Mouse (Mus musculus) A20 (cell line): ENCODE results near the gene Usp47.

Experiments used
- DNase-seq: peaks from one replicate; pipeline ENCODE4 v3.0.0-alpha.2; 2011; ENCODE audit warnings: low read depth, low spot score

Gene Usp47

DNA sequence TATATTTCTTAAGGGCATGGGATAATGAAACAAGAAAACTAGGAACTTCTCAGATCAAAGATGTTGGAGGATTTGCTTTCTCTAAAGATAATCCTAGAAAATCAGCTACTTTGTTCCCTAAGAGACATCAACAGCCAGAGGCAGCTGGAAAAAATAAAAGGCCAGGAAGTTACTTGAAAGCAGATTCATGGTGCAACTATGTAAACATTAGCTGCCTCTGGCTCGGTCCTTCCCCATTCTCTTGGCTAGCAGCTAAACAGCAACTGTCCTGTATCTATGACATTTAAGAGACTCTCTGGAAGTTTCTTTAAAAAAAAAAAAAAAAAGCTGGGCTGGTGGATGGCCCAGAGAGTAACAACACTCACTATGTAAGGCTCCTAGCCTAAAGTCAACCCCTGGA lies 131.9 kb downstream of the Usp47 start:
- DNase-seq: no peak

DNA sequence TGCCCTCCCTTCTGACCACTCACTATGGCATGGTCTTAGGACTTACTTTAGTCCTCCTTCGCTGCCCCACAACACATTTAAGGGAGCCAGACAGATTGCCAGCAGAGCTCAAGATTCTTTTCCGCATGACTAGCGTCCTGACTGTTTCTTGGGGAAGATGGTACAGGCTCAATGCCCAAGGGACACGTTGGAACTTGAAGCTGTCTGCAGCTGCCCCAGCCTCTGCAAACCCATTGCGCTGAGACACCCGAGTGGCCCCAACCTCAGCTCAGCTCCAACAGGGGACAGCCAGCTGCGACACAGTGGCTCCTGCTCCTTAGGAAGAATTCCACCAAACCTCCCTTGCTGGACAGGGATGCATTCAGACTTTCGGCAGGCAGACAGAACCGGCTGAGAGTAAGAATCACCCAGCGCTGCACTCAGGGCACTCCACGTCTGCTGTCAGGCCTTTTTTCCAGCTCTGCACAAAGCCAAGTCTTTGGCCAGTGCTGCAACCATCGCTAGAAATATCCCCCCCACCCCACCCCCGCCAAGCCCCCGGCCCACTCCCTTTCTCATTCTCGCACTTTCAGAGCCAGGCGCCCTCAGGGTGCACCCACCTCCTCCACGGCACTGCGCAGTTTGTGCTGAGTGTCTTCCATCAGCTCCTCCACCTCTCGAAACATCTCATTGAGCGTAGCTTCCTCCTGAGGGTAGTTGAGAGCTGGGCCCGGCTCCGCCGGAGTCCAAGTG lies 134.4 kb downstream of the Usp47 start:
- DNase-seq: peak; percentile 16

DNA sequence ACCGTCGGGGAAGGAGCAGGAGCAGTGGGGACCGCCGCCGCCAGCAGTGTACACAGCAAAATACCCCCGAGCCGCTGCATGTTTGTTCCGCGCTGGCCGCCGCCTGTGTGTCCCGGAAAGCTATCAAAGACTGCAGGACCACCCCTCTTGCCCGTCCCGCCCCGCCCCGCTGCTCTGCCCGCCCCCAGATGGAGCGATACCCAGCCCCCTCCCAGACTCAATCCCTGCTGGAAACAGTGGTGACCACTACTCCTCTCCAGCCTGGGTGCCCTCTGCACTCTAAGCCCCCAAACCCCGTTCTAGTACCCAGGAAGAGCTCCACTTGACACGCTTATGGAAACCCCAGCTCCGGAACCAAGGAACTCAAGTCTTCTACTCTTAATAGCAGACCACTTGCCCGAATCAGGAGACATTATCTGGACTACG lies 135.0 kb downstream of the Usp47 start:
- DNase-seq: no peak

DNA sequence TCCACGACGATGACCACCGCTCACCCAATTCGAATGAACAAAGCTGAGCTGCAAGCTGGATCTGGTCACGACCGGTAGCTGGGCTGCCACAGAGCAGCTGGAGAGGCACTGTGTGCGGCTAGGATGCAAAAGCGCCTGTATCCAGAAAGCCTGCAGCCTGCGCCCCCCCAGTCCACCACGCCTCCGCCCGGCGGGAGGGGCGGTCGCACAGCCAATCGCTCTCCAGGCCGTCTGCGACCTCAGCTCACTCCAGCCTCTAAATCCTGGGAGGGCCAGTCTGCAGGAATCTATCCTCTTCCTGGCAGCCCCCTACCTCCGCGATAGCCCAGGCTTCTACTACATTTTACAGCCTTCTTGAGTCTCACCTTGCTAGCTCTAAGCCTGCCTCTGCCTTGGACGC lies 135.6 kb downstream of the Usp47 start, which contains the start of gene Dkk3:
TSS of gene Dkk3 (minus strand) at position 116 of the 400 bp plus-strand sequence.
- DNase-seq: no peak

DNA sequence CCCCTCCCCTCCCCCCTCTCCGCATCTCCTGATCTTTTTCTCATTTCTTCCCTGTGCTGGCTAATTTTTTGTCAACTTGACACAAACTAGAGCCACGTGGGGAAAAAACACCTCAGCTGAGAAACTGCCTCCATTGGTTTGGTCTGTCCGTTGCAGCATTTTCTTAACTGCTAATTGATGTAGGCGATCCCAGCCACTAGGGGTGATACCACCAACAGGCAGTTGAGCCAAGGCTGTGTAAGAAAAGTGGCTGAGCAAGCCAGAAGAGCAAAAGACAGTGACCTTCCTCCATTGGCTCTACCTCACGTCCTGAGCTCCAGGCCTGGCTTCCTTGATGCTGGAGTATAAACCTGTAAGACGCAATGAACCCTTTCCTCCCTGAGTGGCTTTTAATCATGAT lies 136.5 kb downstream of the Usp47 start:
- no peak for DNase-seq
